Mouse (Mus musculus) kidney, adult 11 months (tissue): ENCODE measurements at regions not wholly inside any gene's neighbourhood (a gene's known extent, or its start where the extent isn't known, plus 50 kb on each side); places are given as distances from the start of the nearest gene placed in this dataset.

Experiments
- DNase-seq: peaks from one replicate; pipeline ENCODE4 v3.0.0; 2022

- no peak for DNase-seq
Measured at GRCm38 (mm10) chr15:54335306-54335705, 450.6 kb downstream of the Gm7489 start.

- DNase-seq = peak; percentile 2
Measured at GRCm38 (mm10) chr15:54353753-54354152, 469.0 kb downstream of the Gm7489 start.

GRCm38 (mm10) chr15:54358731-54359130, 474.0 kb downstream of the Gm7489 start:
- DNase-seq = no peak
